Mouse (Mus musculus) brain, adult 2 months (tissue): ENCODE results near the gene Pnmt.
A peak's percentile ranks its signal among the peaks of the same experiment; 100 is the strongest.

Experiments used
- DNase-seq: peaks from one replicate; pipeline ENCODE4 v3.0.0; 2011; ENCODE audit warnings: low read depth, low spot score

Gene Pnmt

GRCm38 (mm10) chr11:98385638-98386585 is at the start of gene Pnmt:
Gene Pnmt, plus strand, starts transcription at chr11:98386450.
- no peak for DNase-seq

- peak; percentile 89 for DNase-seq
Observed at GRCm38 (mm10) chr11:98338507-98338961, 47.7 kb upstream of the Pnmt start.

- DNase-seq = peak; percentile 58
Observed at GRCm38 (mm10) chr11:98339071-98339501, 47.2 kb upstream of the Pnmt start.

GRCm38 (mm10) chr11:98339679-98340287 is 46.5 kb upstream of the Pnmt start:
- no peak for DNase-seq

- DNase-seq = no peak
Observed at GRCm38 (mm10) chr11:98340597-98340996, 45.7 kb upstream of the Pnmt start.

GRCm38 (mm10) chr11:98341174-98341573 is 45.1 kb upstream of the Pnmt start:
- no peak for DNase-seq

GRCm38 (mm10) chr11:98342000-98342945 is 44.0 kb upstream of the Pnmt start:
- DNase-seq = peak; percentile 96

GRCm38 (mm10) chr11:98345253-98345652 is 41.0 kb upstream of the Pnmt start:
- peak; percentile 91 for DNase-seq

- DNase-seq = peak; percentile 59
Observed at GRCm38 (mm10) chr11:98346168-98346567, 40.1 kb upstream of the Pnmt start.

GRCm38 (mm10) chr11:98347385-98348082 is 38.7 kb upstream of the Pnmt start:
- DNase-seq = peak; percentile 47

GRCm38 (mm10) chr11:98348083-98348961 is 37.9 kb upstream of the Pnmt start, which contains the start of gene Ppp1r1b:
Gene Ppp1r1b, plus strand, starts transcription at chr11:98348404.
- DNase-seq = peak; percentile 87

GRCm38 (mm10) chr11:98349308-98349707 is 36.9 kb upstream of the Pnmt start:
- no peak for DNase-seq

GRCm38 (mm10) chr11:98352272-98352990 is 33.8 kb upstream of the Pnmt start:
- no peak for DNase-seq

- DNase-seq = peak; percentile 82
Observed at GRCm38 (mm10) chr11:98353651-98354211, 32.5 kb upstream of the Pnmt start.

GRCm38 (mm10) chr11:98354445-98354844 is 31.8 kb upstream of the Pnmt start:
- peak; percentile 80 for DNase-seq

- peak; percentile 88 for DNase-seq
Observed at GRCm38 (mm10) chr11:98355732-98356299, 30.4 kb upstream of the Pnmt start.

- DNase-seq = no peak
Observed at GRCm38 (mm10) chr11:98356625-98357394, 29.4 kb upstream of the Pnmt start.
